Mouse (Mus musculus) limb, embryonic 12.5 days (tissue): ENCODE results near the gene Vmn2r71. TPM values are rescaled to one million over a fixed set of nuclear protein-coding genes. Genes with fewer than 3 reads are reported as not detected.

Source experiments
- ATAC-seq: fragments of 200-750 bp; cut with Nextera tagmentation; 2 replicates; pipeline ENCODE4 v1.8.0; 2017; ENCODE audit warnings: low read depth, moderate TSS enrichment; ENCODE audit not compliant: insufficient number of reproducible peaks, insufficient read depth, low FRiP score, low TSS enrichment
- H3K27ac ChIP-seq: fragments of 300-500 bp; sonication (generic); 2 replicates; pipeline ENCODE4 v1.5.1; 2016; ENCODE audit warnings: mild to moderate bottlenecking, moderate library complexity
- H3K27me3 ChIP-seq: fragments of 300-500 bp; sonication (generic); 2 replicates; pipeline ENCODE4 v1.6.1; 2016; ENCODE audit warnings: mild to moderate bottlenecking, moderate library complexity
- H3K36me3 ChIP-seq: fragments of 300-500 bp; sonication (generic); 2 replicates; pipeline ENCODE4 v1.6.1; 2016; ENCODE audit warnings: mild to moderate bottlenecking, moderate library complexity
- H3K4me1 ChIP-seq: fragments of 300-500 bp; sonication (generic); replicated peaks from 2 replicates; pipeline ENCODE4 v1.6.1; 2016
- H3K4me2 ChIP-seq: fragments of 300-500 bp; sonication (generic); 2 replicates; pipeline ENCODE4 v1.6.1; 2016; ENCODE audit warnings: mild to moderate bottlenecking, moderate library complexity
- H3K4me3 ChIP-seq: fragments of 300-500 bp; sonication (generic); replicated peaks from 2 replicates; pipeline ENCODE4 v1.5.1; 2016; ENCODE audit warnings: mild to moderate bottlenecking
- H3K9ac ChIP-seq: fragments of 300-500 bp; sonication (generic); replicated peaks from 2 replicates; pipeline ENCODE4 v1.6.1; 2016; ENCODE audit warnings: mild to moderate bottlenecking, moderate library complexity
- H3K9me3 ChIP-seq: fragments of 300-500 bp; sonication (generic); 2 replicates; pipeline ENCODE4 v1.6.1; 2016; ENCODE audit warnings: mild to moderate bottlenecking, moderate library complexity
- WGBS: fragments of 180-500 bp; shearing (Covaris S2); methylation state at CpG from one replicate; pipeline ENCODE4 v1.1.7; 2016; 5-methylcytosine and 5-hydroxymethylcytosine counted together
- polyA plus RNA-seq: library from polyadenylated mRNA; unstranded; fragments of >200 nt; fragmentation: Nextera tagmentation; extraction: Ambion mirVana; gene quantifications from 2 replicates; pipeline ENCODE4 v1.2.1, GENCODE M21; 2016

The Vmn2r71 gene
- polyA plus RNA-seq, result not detected in 2 replicates

- Histone ChIP-seq H3K4me1 (no peaks in the 10 kb centered on the region), H3K9ac (no peak within 1 kb of the TSS), H3K27ac (no peak within 1 kb of the TSS), H3K4me3 (no peak within 1 kb of the TSS), H3K4me2 (no peak within 1 kb of the TSS), H3K27me3 (no peaks in the 10 kb centered on the region), H3K9me3 (peaks cover 6% of the 10 kb centered on the region; the same call in 1 of the 2 replicates), H3K36me3 (no peaks in the 10 kb centered on the region)
- no peak for ATAC-seq
- 83% methylated on average over 5 of the region's 5 CpGs for WGBS
These were observed at the start of gene Vmn2r71 for GRCm38 (mm10) chr7:85562787-85563186. Gene Vmn2r71 (plus strand): TSS chr7:85563087.

DNA sequence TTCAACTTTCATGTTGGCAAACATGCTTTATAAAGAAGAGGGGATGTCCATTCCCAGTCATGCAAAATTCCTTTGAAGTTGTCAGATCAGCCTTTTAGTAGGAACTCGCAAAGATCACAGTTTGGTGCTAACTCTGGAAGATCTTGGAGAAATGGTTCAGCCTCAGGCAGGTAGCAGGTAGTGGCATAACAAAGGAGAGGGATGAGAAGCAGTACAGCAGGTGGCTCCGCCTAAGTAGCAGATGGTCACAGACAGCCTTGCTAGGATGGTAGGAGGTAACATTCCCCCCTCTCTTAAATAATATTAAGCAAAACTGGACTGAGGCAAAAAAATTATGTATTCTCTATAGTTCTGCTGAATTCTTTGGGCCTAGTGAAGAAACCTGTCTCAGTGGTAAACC, 20.8 kb upstream of the Vmn2r71 start:
- no peaks in the 10 kb centered on the region for H3K36me3 ChIP-seq
- H3K27me3 ChIP-seq, result no peaks in the 10 kb centered on the region
- H3K4me3 ChIP-seq, result no peak overlapping the region
- H3K27ac ChIP-seq, result no peak overlapping the region
- no peak for ATAC-seq
- H3K4me1 ChIP-seq, result no peaks in the 10 kb centered on the region
- no peak overlapping the region for H3K9ac ChIP-seq
- H3K4me2 ChIP-seq, result no peak overlapping the region
- peaks cover 19% of the 10 kb centered on the region; the same call in 1 of the 2 replicates for H3K9me3 ChIP-seq
- WGBS, result 93% methylated on average over 2 of the region's 2 CpGs

- no peak overlapping the region for H3K4me2 ChIP-seq
- peaks cover 19% of the 10 kb centered on the region; the same call in 1 of the 2 replicates for H3K9me3 ChIP-seq
- H3K36me3 ChIP-seq, result no peaks in the 10 kb centered on the region
- H3K4me1 ChIP-seq, result no peaks in the 10 kb centered on the region
- ATAC-seq, result no peak
- H3K4me3 ChIP-seq, result no peak overlapping the region
- 62% methylated on average over 2 of the region's 2 CpGs for WGBS
- no peak overlapping the region for H3K27ac ChIP-seq
- H3K27me3 ChIP-seq, result no peaks in the 10 kb centered on the region
- no peak overlapping the region for H3K9ac ChIP-seq
These were observed 19.8 kb upstream of the Vmn2r71 start for GRCm38 (mm10) chr7:85543118-85543517.

DNA sequence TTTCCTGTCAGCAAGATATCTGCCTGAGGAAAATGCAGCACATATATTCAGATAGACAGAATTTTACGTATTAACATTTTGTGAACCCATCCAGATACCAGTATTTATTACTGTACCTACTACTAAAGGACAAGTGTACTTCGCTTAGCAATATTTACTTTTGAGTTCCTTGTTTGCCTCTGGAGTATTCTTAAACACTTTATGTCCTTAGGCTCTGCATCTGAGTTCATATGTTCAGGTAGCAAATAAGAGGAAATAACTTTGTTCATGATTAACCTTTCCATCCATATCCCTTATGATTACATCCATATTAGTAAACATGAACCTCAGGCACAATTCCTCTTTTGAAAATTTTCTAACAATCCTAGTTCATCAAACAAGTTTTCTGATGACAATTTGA, 6.2 kb downstream of the Vmn2r71 start, which contains the start of gene Vmn2r70:
TSS of gene Vmn2r70 (minus strand) at position 101 of the 400 bp plus-strand sequence.
- H3K4me3 ChIP-seq, result no peak within 1 kb of the TSS
- no peaks in the 10 kb centered on the region for H3K27me3 ChIP-seq
- no peaks in the 10 kb centered on the region for H3K4me1 ChIP-seq
- 80% methylated on average over 2 of the region's 2 CpGs for WGBS
- no peak within 1 kb of the TSS for H3K9ac ChIP-seq
- H3K27ac ChIP-seq, result no peak within 1 kb of the TSS
- ATAC-seq, result no peak
- no peak within 1 kb of the TSS for H3K4me2 ChIP-seq
- no peaks in the 10 kb centered on the region for H3K9me3 ChIP-seq
- no peaks in the 10 kb centered on the region for H3K36me3 ChIP-seq

Other genes starting within 250 kb of the Vmn2r71 start
- gene Vmn2r69, start 147.2 kb upstream of the Vmn2r71 start, polyA plus RNA-seq, result not detected in 2 replicates
- not detected in 2 replicates for gene Vmn2r70, start 6.1 kb downstream of the Vmn2r71 start, polyA plus RNA-seq
- gene Vmn2r72, start 192.0 kb downstream of the Vmn2r71 start, polyA plus RNA-seq, result not detected in 2 replicates